Mouse (Mus musculus): ENCODE measurements at regions not wholly inside any gene's neighbourhood (a gene's known extent, or its start where the extent isn't known, plus 50 kb on each side); places are given as distances from the start of the nearest gene placed in this dataset.

DNA sequence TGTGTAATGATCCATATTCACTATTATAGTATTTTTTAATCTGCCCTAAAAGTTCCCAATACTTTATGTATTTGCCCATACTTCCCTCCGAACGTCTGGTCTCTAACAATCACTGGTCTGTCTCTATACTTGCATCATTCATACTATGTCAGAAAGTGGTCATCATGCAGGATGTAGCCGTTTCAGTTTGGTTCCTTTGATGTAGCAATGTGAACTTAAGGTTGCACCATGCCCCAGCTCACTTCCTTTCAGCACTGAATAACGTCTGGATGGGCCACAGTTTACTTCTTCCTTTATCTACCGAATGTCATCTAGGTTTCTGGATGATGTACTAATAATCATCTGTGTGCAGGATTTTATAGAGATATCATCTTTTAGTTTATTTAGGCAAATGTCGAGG is 461.9 kb downstream of the Rpl10l start:
- DNase-seq = no peak

DNA sequence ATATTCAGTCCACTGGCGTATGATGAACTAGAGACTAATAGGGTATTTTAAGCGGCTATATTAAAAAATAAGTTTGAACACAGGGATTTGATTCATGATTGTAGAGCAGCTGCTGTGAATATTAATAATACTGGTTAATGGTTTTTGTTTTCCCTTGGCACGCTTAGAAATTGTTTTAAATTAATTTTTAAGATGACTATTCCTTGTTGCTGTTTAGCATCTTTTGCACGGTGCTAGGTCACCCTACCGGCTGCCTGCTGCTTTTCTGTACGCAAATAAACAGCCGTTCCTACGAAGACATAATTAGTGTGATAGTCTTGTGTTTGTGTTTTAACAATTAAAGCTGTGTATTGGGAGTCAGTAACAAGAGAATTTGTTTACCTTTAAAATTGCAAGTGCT is 485.1 kb downstream of the Rpl10l start:
- no peak for DNase-seq

GRCm38 (mm10) chr12:65771531-65771930 is 512.7 kb downstream of the Rpl10l start:
- DNase-seq = peak; percentile 2
